Mouse (Mus musculus) macrophage (primary cell): ENCODE data around the gene Celsr1. TPM values are rescaled to one million over a fixed set of nuclear protein-coding genes. Genes with fewer than 3 reads are reported as not detected.
A peak's percentile ranks its signal among the peaks of the same experiment; 100 is the strongest.
"Not testable (repeated sequence)": the region's sequence is repeated elsewhere in the genome, so short reads cannot be mapped to it uniquely, and the experiment has no call there.

Source experiments
- H3K27ac ChIP-seq: fragments of 350-480 bp; formaldehyde crosslinking; 2 replicates; pipeline ENCODE4 v1.9.0; 2021
- H3K36me3 ChIP-seq: fragments of 350-480 bp; formaldehyde crosslinking; 2 replicates; pipeline ENCODE4 v1.9.0; 2021; ENCODE audit errors: inconsistent target
- H3K4me3 ChIP-seq: fragments of 350-480 bp; formaldehyde crosslinking; 2 replicates; pipeline ENCODE4 v1.9.0; 2021; ENCODE audit errors: inconsistent target
- H3K79me2 ChIP-seq: fragments of 350-480 bp; formaldehyde crosslinking; 2 replicates; pipeline ENCODE4 v1.9.0; 2021; ENCODE audit errors: inconsistent target
- WGBS: methylation state at CpG from one replicate; pipeline ENCODE4 v1.1.7; 2026; ENCODE audit warnings: inconsistent platforms; ENCODE audit not compliant: missing documents; 5-methylcytosine and 5-hydroxymethylcytosine counted together
- polyA plus RNA-seq: library from polyadenylated mRNA; stranded (reverse); fragments of 250-400 nt; gene quantifications from 3 replicates; pipeline ENCODE4 v1.2.4, GENCODE M21; 2018; ENCODE audit warnings: inconsistent platforms

Gene Celsr1
- polyA plus RNA-seq, 1 experiment from 2014 or later, result not detected

GRCm38 (mm10) chr15:85900801-85901200 is 132.8 kb downstream of the Celsr1 start:
- 90% methylated on average over 12 of the region's 12 CpGs for WGBS
- Histone ChIP-seq H3K36me3 (peaks cover 14% of the 10 kb centered on the region; the same call in 1 of the 2 replicates), H3K27ac (no peak overlapping the region), H3K79me2 (no peaks in the 10 kb centered on the region), H3K4me3 (no peak overlapping the region)

GRCm38 (mm10) chr15:85900318-85900717 is 133.3 kb downstream of the Celsr1 start:
- Histone ChIP-seq H3K79me2 (no peaks in the 10 kb centered on the region), H3K4me3 (no peak overlapping the region), H3K27ac (no peak overlapping the region), H3K36me3 (peaks cover 19% of the 10 kb centered on the region; the same call in 1 of the 2 replicates)
- WGBS, result 94% methylated on average over 8 of the region's 8 CpGs

- no peak overlapping the region for H3K27ac ChIP-seq
- peaks cover 28% of the 10 kb centered on the region for H3K36me3 ChIP-seq
- H3K4me3 ChIP-seq, result no peak overlapping the region
- WGBS, result 89% methylated on average over 5 of the region's 6 CpGs
- no peaks in the 10 kb centered on the region for H3K79me2 ChIP-seq
Measured at GRCm38 (mm10) chr15:85899396-85899795, 134.2 kb downstream of the Celsr1 start.

GRCm38 (mm10) chr15:85897113-85897512 is 136.5 kb downstream of the Celsr1 start:
- Histone ChIP-seq H3K27ac (no peak overlapping the region), H3K4me3 (no peak overlapping the region), H3K79me2 (no peaks in the 10 kb centered on the region), H3K36me3 (peaks cover 50% of the 10 kb centered on the region)
- WGBS, result 95% methylated on average over 10 of the region's 10 CpGs

GRCm38 (mm10) chr15:85896284-85896683 is 137.3 kb downstream of the Celsr1 start:
- Histone ChIP-seq H3K36me3 (peaks cover 58% of the 10 kb centered on the region), H3K27ac (no peak overlapping the region), H3K4me3 (no peak overlapping the region), H3K79me2 (no peaks in the 10 kb centered on the region)
- 32% methylated on average over 8 of the region's 8 CpGs for WGBS

GRCm38 (mm10) chr15:85893871-85894270 is 139.7 kb downstream of the Celsr1 start:
- 95% methylated on average over 7 of the region's 7 CpGs for WGBS
- Histone ChIP-seq H3K79me2 (no peaks in the 10 kb centered on the region), H3K4me3 (no peak overlapping the region), H3K36me3 (peaks cover 65% of the 10 kb centered on the region), H3K27ac (no peak overlapping the region)

GRCm38 (mm10) chr15:85892498-85893118 is 141.0 kb downstream of the Celsr1 start:
- no peaks in the 10 kb centered on the region for H3K79me2 ChIP-seq
- no peak overlapping the region for H3K27ac ChIP-seq
- peaks cover 68% of the 10 kb centered on the region for H3K36me3 ChIP-seq
- 92% methylated on average over 13 of the region's 13 CpGs for WGBS
- no peak overlapping the region for H3K4me3 ChIP-seq

GRCm38 (mm10) chr15:85891971-85892370 is 141.6 kb downstream of the Celsr1 start:
- Histone ChIP-seq H3K27ac (no peak overlapping the region), H3K79me2 (no peaks in the 10 kb centered on the region), H3K36me3 (peaks cover 61% of the 10 kb centered on the region), H3K4me3 (no peak overlapping the region)
- 93% methylated on average over 10 of the region's 10 CpGs for WGBS

GRCm38 (mm10) chr15:85889235-85889634 is 144.3 kb downstream of the Celsr1 start:
- H3K27ac ChIP-seq, result no peak overlapping the region
- H3K4me3 ChIP-seq, result no peak overlapping the region
- 85% methylated on average over 4 of the region's 4 CpGs for WGBS
- H3K36me3 ChIP-seq, result peaks cover 59% of the 10 kb centered on the region
- H3K79me2 ChIP-seq, result no peaks in the 10 kb centered on the region

GRCm38 (mm10) chr15:85885606-85886005 is 148.0 kb downstream of the Celsr1 start:
- H3K27ac ChIP-seq, result no peak overlapping the region
- 98% methylated on average over 5 of the region's 5 CpGs for WGBS
- peaks cover 29% of the 10 kb centered on the region for H3K36me3 ChIP-seq
- no peak overlapping the region for H3K4me3 ChIP-seq
- H3K79me2 ChIP-seq, result no peaks in the 10 kb centered on the region

- WGBS, result 2% methylated on average over 18 of the region's 18 CpGs
Measured at GRCm38 (mm10) chr15:85879498-85879895, 154.1 kb downstream of the Celsr1 start.

GRCm38 (mm10) chr15:85878848-85879497 is 154.6 kb downstream of the Celsr1 start, which contains the start of gene Trmu:
Trmu (plus strand) TSS chr15:85879312.
- Histone ChIP-seq H3K79me2 (no peaks in the 10 kb centered on the region), H3K36me3 (peaks cover 22% of the 10 kb centered on the region; the same call in 1 of the 2 replicates), H3K27ac (peak within 1 kb of the TSS; percentile 29; the same call in 1 of the 2 replicates), H3K4me3 (peak within 1 kb of the TSS; percentile 86)
- WGBS, result under 1% methylated on average over 48 of the region's 50 CpGs

More at GRCm38 (mm10) chr15:85879498-85879895, 154.1 kb downstream of the Celsr1 start:
- Histone ChIP-seq H3K4me3 (peak overlapping the region; percentile 86), H3K27ac (peak overlapping the region; percentile 29; the same call in 1 of the 2 replicates), H3K79me2 (no peaks in the 10 kb centered on the region), H3K36me3 (peaks cover 22% of the 10 kb centered on the region; the same call in 1 of the 2 replicates)

GRCm38 (mm10) chr15:85877336-85877735 is 156.2 kb downstream of the Celsr1 start:
- Histone ChIP-seq H3K36me3 (peaks cover 18% of the 10 kb centered on the region; the same call in 1 of the 2 replicates), H3K79me2 (no peaks in the 10 kb centered on the region), H3K4me3 (no peak overlapping the region), H3K27ac (no peak overlapping the region)
- 92% methylated on average over 7 of the region's 7 CpGs for WGBS

GRCm38 (mm10) chr15:85867696-85868095 is 165.9 kb downstream of the Celsr1 start:
- Histone ChIP-seq H3K27ac (no peak overlapping the region), H3K36me3 (peaks cover 25% of the 10 kb centered on the region; the same call in 1 of the 2 replicates), H3K4me3 (no peak overlapping the region), H3K79me2 (peaks cover 4% of the 10 kb centered on the region; the same call in 1 of the 2 replicates)
- WGBS, result 49% methylated on average over 6 of the region's 6 CpGs

GRCm38 (mm10) chr15:85865913-85866312 is 167.7 kb downstream of the Celsr1 start:
- 89% methylated on average over 7 of the region's 7 CpGs for WGBS
- Histone ChIP-seq H3K79me2 (peaks cover 22% of the 10 kb centered on the region), H3K36me3 (peaks cover 15% of the 10 kb centered on the region; the same call in 1 of the 2 replicates)
- not testable (repeated sequence) for H3K4me3 ChIP-seq, H3K27ac ChIP-seq
